Comparison of ENCODE assay signal across 24 mouse cellular contexts in genomic region chr6:99470906-99471305, GRCm38 (mm10). TPM values are rescaled to one million over a fixed set of nuclear protein-coding genes. Genes with fewer than 3 reads are reported as not detected.
DNase-seq lines count a peak whose midpoint lies in the region; ATAC-seq and TF ChIP-seq lines count a peak whose summit lies in the region.
"Had no signal": no experiment of that assay in that cellular context is flagged by ENCODE, and none has a peak within 500 bp of the region (broad histone marks: within the 10 kb centered on the region; RNA-seq: fewer than 3 reads in every experiment).

No protein-coding gene starts in this region.

- H3K4me1 ChIP-seq in forebrain, embryonic 10.5 days, result peaks cover 53% of the 10 kb centered on the region
- H3K4me1 ChIP-seq in forebrain, embryonic 16.5 days (replicated peaks; ENCODE audit: control insufficient read depth, insufficient read depth, low read length), result peaks cover 4% of the 10 kb centered on the region
- H3K4me1 ChIP-seq in lung, postnatal 0 days (ENCODE audit: insufficient read depth, low read depth, low read length), result no peaks in the 10 kb centered on the region
- H3K4me1 ChIP-seq: embryonic facial prominence, embryonic 12.5 days had no signal

- H3K4me2 ChIP-seq in forebrain, embryonic 16.5 days (ENCODE audit: low read length), result no peak overlapping the region
- no peak overlapping the region for H3K4me2 ChIP-seq in lung, postnatal 0 days (replicated peaks; ENCODE audit: low read depth, low read length)
- H3K4me2 ChIP-seq: embryonic facial prominence, embryonic 12.5 days; heart, embryonic 12.5 days; hindbrain, embryonic 12.5 days; limb, embryonic 15.5 days; liver, embryonic 15.5 days; midbrain, embryonic 13.5 days had no signal

- no peak overlapping the region for H3K9ac ChIP-seq in forebrain, embryonic 16.5 days (replicated peaks; ENCODE audit: low read depth, low read length)
- no peak overlapping the region for H3K9ac ChIP-seq in lung, postnatal 0 days (replicated peaks; ENCODE audit: low read depth)
- H3K9ac ChIP-seq: embryonic facial prominence, embryonic 12.5 days; heart, embryonic 12.5 days; hindbrain, embryonic 12.5 days; kidney, embryonic 15.5 days; limb, embryonic 15.5 days; liver, embryonic 15.5 days; midbrain, embryonic 13.5 days had no signal

- intact Hi-C loops in left cerebral cortex, postnatal 25 days (cut with DNase I), result no loop called here

- no peak overlapping the region for H3K4me3 ChIP-seq in forebrain, embryonic 10.5 days
- no peak overlapping the region for H3K4me3 ChIP-seq in forebrain, embryonic 16.5 days (replicated peaks; ENCODE audit: low read length)
- H3K4me3 ChIP-seq in lung, postnatal 0 days (ENCODE audit: low read depth, low read length), result no peak overlapping the region
- H3K4me3 ChIP-seq: embryonic facial prominence, embryonic 12.5 days; heart, embryonic 12.5 days; hindbrain, embryonic 12.5 days; kidney, embryonic 15.5 days; limb, embryonic 15.5 days; liver, embryonic 15.5 days; midbrain, embryonic 13.5 days had no signal

- no peak for TF ChIP-seq CTCF in lung, postnatal 0 days (IDR thresholded peaks at IDR 0.05)

- H3K9me3 ChIP-seq in forebrain, embryonic 10.5 days, result no peaks in the 10 kb centered on the region
- no peaks in the 10 kb centered on the region for H3K9me3 ChIP-seq in forebrain, embryonic 16.5 days (ENCODE audit: control insufficient read depth, low read length)
- no peaks in the 10 kb centered on the region for H3K9me3 ChIP-seq in lung, postnatal 0 days (ENCODE audit: low read length)
- H3K9me3 ChIP-seq: embryonic facial prominence, embryonic 12.5 days; G1E; heart, embryonic 12.5 days; hindbrain, embryonic 12.5 days; kidney, embryonic 15.5 days; limb, embryonic 15.5 days; liver, embryonic 15.5 days; midbrain, embryonic 13.5 days had no signal

- no peaks in the 10 kb centered on the region for H3K27me3 ChIP-seq in forebrain, embryonic 10.5 days (ENCODE audit: poor library complexity, severe bottlenecking)
- H3K27me3 ChIP-seq in forebrain, embryonic 16.5 days (replicated peaks; ENCODE audit: control insufficient read depth, insufficient read depth, low read length), result no peaks in the 10 kb centered on the region
- H3K27me3 ChIP-seq in lung, postnatal 0 days (replicated peaks; ENCODE audit: insufficient read depth, low read length), result no peaks in the 10 kb centered on the region
- H3K27me3 ChIP-seq: embryonic facial prominence, embryonic 12.5 days; heart, embryonic 12.5 days; hindbrain, embryonic 12.5 days; kidney, embryonic 15.5 days; limb, embryonic 15.5 days; liver, embryonic 15.5 days; midbrain, embryonic 13.5 days had no signal

- no peak for TF ChIP-seq EP300 in lung, postnatal 0 days (IDR thresholded peaks at IDR 0.05)

- ATAC-seq in forebrain, embryonic 16.5 days, result no peak
- peak; percentile 23 for ATAC-seq in lung, postnatal 0 days
- peak; percentile 71 for ATAC-seq in megakaryocyte, adult 5-6 weeks (ENCODE audit: poor library complexity, severe bottlenecking)
- ATAC-seq: inflammation-experienced regulatory T-cells, adult 6 months; midbrain, embryonic 13.5 days had no signal

- DNase-seq in forebrain, embryonic 10.5 days (ENCODE audit: extremely low spot score, low spot score), result no peak
- peak; percentile 75 for DNase-seq in lung, postnatal 0 days (ENCODE audit: low spot score)
- no peak for DNase-seq in lung, adult 18-20 months
- DNase-seq in cerebellum, adult 8-10 months, result no peak
- no peak for DNase-seq in left cerebral cortex, postnatal 25 days (ENCODE audit: low spot score in 2 of 2)
- no peak for DNase-seq in spleen, postnatal 10 days (ENCODE audit: low spot score in 2 of 2)
- DNase-seq: adrenal gland, postnatal 36 days; cerebellum, adult 2 months; heart, adult 11 months; heart, postnatal 14 days; right cerebral cortex, postnatal 25 days; thymus, postnatal 36 days had no signal

- 88% methylated on average over 5 of the region's 5 CpGs for WGBS in forebrain, embryonic 10.5 days
- 74% methylated on average over 5 of the region's 5 CpGs for WGBS in forebrain, embryonic 16.5 days
- 51% methylated on average over 5 of the region's 5 CpGs for WGBS in lung, postnatal 0 days

- H3K27ac ChIP-seq in forebrain, embryonic 10.5 days, result peak overlapping the region; percentile 62; the same call in 1 of the 2 replicates
- no peak overlapping the region for H3K27ac ChIP-seq in forebrain, embryonic 16.5 days (ENCODE audit: low read length)
- no peak overlapping the region for H3K27ac ChIP-seq in lung, postnatal 0 days (ENCODE audit: low read length)
- H3K27ac ChIP-seq: embryonic facial prominence, embryonic 12.5 days; hindbrain, embryonic 12.5 days; kidney, embryonic 15.5 days; limb, embryonic 15.5 days; liver, embryonic 15.5 days; macrophage; midbrain, embryonic 13.5 days had no signal

- peaks cover 8% of the 10 kb centered on the region for H3K36me3 ChIP-seq in forebrain, embryonic 10.5 days (replicated peaks)
- H3K36me3 ChIP-seq in forebrain, embryonic 16.5 days (ENCODE audit: control insufficient read depth, insufficient read depth), result no peaks in the 10 kb centered on the region
- H3K36me3 ChIP-seq in lung, postnatal 0 days (ENCODE audit: insufficient read depth, low read length), result no peaks in the 10 kb centered on the region
- H3K36me3 ChIP-seq: embryonic facial prominence, embryonic 12.5 days; heart, embryonic 12.5 days; hindbrain, embryonic 12.5 days; kidney, embryonic 15.5 days; limb, embryonic 15.5 days; liver, embryonic 15.5 days; midbrain, embryonic 13.5 days had no signal

RNA-seq across cellular contexts. Expression of gene Foxp1, which starts 51.6 kb away (rescaled TPM):
- 57.8 and 64.8 TPM in 2 replicates for polyA plus RNA-seq in forebrain, embryonic 10.5 days (2016; fragmentation: Nextera tagmentation; extraction: Ambion mirVana)
- 115 and 123 TPM in 2 replicates for polyA plus RNA-seq in forebrain, embryonic 16.5 days (2015; fragmentation: Nextera tagmentation; extraction: Ambion mirVana)
- 113 and 121 TPM in 2 replicates for polyA plus RNA-seq in lung, postnatal 0 days (2015; fragmentation: Nextera tagmentation; extraction: Ambion mirVana)
- total RNA-seq in megakaryocyte, adult 5-6 weeks (2015), result 85.2 and 92.7 TPM in 2 replicates
- 59.5 and 68.6 TPM in 2 replicates for total RNA-seq in megakaryocyte, adult 5-6 weeks (2017)
- 100 to 1,000 TPM; 132 to 157 TPM for total RNA-seq in left cerebral cortex, postnatal 25 days (2021)
